Mouse (Mus musculus): ENCODE results near the gene Proser2. TPM values are rescaled to one million over a fixed set of nuclear protein-coding genes. Genes with fewer than 3 reads are reported as not detected.
"Not testable (repeated sequence)": the region's sequence is repeated elsewhere in the genome, so short reads cannot be mapped to it uniquely, and the experiment has no call there.

The Proser2 gene
- polyA plus RNA-seq, 1 experiment from 2014 or later: 4.5 TPM

GRCm38 (mm10) chr2:6097113-6097716 lies 32.8 kb downstream of the Proser2 start:
- no peak for ATAC-seq (ENCODE audit: low read depth)
- peaks cover 55% of the 10 kb centered on the region for H3K27me3 ChIP-seq
- H3K4me1 ChIP-seq (replicated peaks): peaks cover 9% of the 10 kb centered on the region; the same call in 1 of the 2 replicates
- no peaks in the 10 kb centered on the region for H3K9me3 ChIP-seq (replicated peaks)
- no peak overlapping the region for H3K4me3 ChIP-seq (replicated peaks)
- no peak overlapping the region for H3K4me2 ChIP-seq
- H3K9ac ChIP-seq: no peak overlapping the region
- no peak for DNase-seq
- no peaks in the 10 kb centered on the region for H3K36me3 ChIP-seq
- H3K27ac ChIP-seq: no peak overlapping the region
- WGBS (ENCODE audit: insufficient replicate concordance): 56% methylated on average over 7 of the region's 7 CpGs

GRCm38 (mm10) chr2:6089941-6090340 lies 40.1 kb downstream of the Proser2 start:
- not testable (repeated sequence) for DNase-seq; H3K4me2 ChIP-seq; H3K27ac ChIP-seq; H3K4me3 ChIP-seq (replicated peaks); H3K36me3 ChIP-seq; H3K27me3 ChIP-seq; H3K9me3 ChIP-seq (replicated peaks); H3K4me1 ChIP-seq (replicated peaks); H3K9ac ChIP-seq; ATAC-seq (ENCODE audit: low read depth)
- 65% methylated on average over 16 of the region's 16 CpGs for WGBS (ENCODE audit: insufficient replicate concordance)

DNA sequence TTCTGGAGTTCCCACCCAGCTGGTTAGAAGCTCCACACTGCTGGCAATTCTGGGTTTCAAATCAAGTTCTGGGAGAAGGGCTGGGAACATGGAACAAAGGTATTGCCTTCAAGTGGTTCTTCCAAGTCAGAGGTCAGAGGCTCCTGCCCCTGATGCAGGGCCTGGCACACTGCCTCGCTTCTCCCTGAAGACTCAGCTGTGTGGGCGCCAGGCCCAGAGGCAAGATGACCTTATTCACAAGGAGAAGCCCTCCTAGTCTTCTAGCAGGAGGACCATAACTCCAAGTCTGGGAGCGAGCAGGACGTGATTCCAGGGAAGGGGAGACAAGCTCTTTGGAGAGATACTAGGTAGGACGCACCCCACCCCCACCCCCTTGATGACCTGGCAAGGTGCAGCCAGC lies 42.9 kb downstream of the Proser2 start:
- no peaks in the 10 kb centered on the region for H3K36me3 ChIP-seq
- H3K4me1 ChIP-seq (replicated peaks): no peaks in the 10 kb centered on the region
- no peak overlapping the region for H3K9ac ChIP-seq
- H3K4me2 ChIP-seq: no peak overlapping the region
- 0 out of 2 replicates have a peak, but pooled peaks cover 2% of the 10 kb centered on the region for H3K27me3 ChIP-seq
- no peak overlapping the region for H3K4me3 ChIP-seq (replicated peaks)
- ATAC-seq (ENCODE audit: low read depth) (no peak), DNase-seq (no peak)
- H3K27ac ChIP-seq: no peak overlapping the region
- whole genome bisulfite sequencing (ENCODE audit: insufficient replicate concordance): 77% methylated on average over 5 of the region's 5 CpGs
- H3K9me3 ChIP-seq (replicated peaks): no peaks in the 10 kb centered on the region

DNA sequence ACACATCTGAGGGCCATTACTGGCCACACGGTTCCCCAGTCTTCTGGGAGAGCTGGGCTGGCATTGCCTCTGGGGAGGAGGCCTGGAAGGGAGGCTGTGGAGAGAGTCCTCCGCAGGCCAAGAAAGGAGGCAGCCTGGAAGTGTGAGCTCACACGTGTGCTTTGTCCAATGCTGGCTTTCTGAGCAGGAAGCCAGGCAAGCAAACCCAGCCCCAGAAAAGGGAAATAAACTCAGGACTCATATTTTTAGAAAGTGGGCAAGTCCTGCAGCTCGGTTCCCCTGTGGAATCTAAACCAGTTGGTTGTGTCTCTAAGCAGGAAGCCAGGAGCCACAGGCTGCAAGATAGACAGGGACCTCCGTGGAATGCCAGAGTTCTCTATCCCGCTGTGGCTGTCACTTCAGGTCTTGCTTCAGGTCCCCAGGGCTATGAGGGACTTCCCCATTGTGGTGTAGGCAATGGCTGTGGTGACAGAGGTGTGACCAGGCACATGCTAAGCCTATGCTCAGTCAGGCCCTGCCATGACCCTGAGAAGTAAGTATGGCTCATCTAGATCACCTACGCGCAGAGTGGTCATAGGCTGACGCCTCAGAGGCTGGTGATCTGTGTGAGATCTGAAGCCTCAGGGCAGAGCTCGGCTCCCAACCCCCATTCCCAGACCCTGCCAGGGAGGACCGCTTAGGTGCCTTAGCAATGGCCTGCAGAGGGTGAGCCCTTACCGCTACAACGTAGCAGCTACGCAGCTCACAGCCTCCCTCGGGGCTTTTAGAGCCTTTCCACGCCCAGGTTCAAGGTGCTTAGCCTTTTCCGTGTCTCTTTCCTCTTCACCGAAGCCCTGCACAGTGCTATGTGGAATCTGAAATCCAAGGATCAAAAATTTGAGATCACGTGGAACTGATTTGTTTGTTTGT lies 44.1 kb downstream of the Proser2 start:
- Histone ChIP-seq H3K9me3 (replicated peaks) (no peaks in the 10 kb centered on the region), H3K36me3 (no peaks in the 10 kb centered on the region), H3K9ac (no peak overlapping the region), H3K4me2 (no peak overlapping the region), H3K4me1 (replicated peaks) (no peaks in the 10 kb centered on the region), H3K27ac (no peak overlapping the region), H3K4me3 (replicated peaks) (no peak overlapping the region), H3K27me3 (0 out of 2 replicates have a peak, but pooled peaks cover 2% of the 10 kb centered on the region)
- WGBS (ENCODE audit: insufficient replicate concordance): 53% methylated on average over 19 of the region's 19 CpGs
- DNase-seq (no peak), ATAC-seq (ENCODE audit: low read depth) (peak; percentile 36; the same call in 1 of the 2 replicates)

- peaks cover 2% of the 10 kb centered on the region; the same call in 1 of the 2 replicates for H3K27me3 ChIP-seq
- H3K4me2 ChIP-seq: no peak overlapping the region
- 88% methylated on average over 1 of the region's 1 CpGs for WGBS (ENCODE audit: insufficient replicate concordance)
- no peak overlapping the region for H3K9ac ChIP-seq
- no peaks in the 10 kb centered on the region for H3K36me3 ChIP-seq
- ATAC-seq (ENCODE audit: low read depth) (no peak), DNase-seq (no peak)
- H3K4me3 ChIP-seq (replicated peaks): no peak overlapping the region
- no peak overlapping the region for H3K27ac ChIP-seq
- H3K4me1 ChIP-seq (replicated peaks): no peaks in the 10 kb centered on the region
- no peaks in the 10 kb centered on the region for H3K9me3 ChIP-seq (replicated peaks)
Measured at GRCm38 (mm10) chr2:6083696-6084095, 46.3 kb downstream of the Proser2 start.

- H3K9ac ChIP-seq: no peak overlapping the region
- 64% methylated on average over 6 of the region's 6 CpGs for WGBS (ENCODE audit: insufficient replicate concordance)
- no peaks in the 10 kb centered on the region for H3K4me1 ChIP-seq (replicated peaks)
- H3K27me3 ChIP-seq: peaks cover 2% of the 10 kb centered on the region; the same call in 1 of the 2 replicates
- H3K4me3 ChIP-seq (replicated peaks): no peak overlapping the region
- no peaks in the 10 kb centered on the region for H3K9me3 ChIP-seq (replicated peaks)
- no peak overlapping the region for H3K4me2 ChIP-seq
- H3K27ac ChIP-seq: no peak overlapping the region
- no peak for DNase-seq
- H3K36me3 ChIP-seq: no peaks in the 10 kb centered on the region
- no peak for ATAC-seq (ENCODE audit: low read depth)
Measured at GRCm38 (mm10) chr2:6082615-6083014, 47.4 kb downstream of the Proser2 start.

GRCm38 (mm10) chr2:6081108-6081507 lies 48.9 kb downstream of the Proser2 start:
- H3K4me3 ChIP-seq (replicated peaks): no peak overlapping the region
- no peaks in the 10 kb centered on the region for H3K9me3 ChIP-seq (replicated peaks)
- no peak for DNase-seq
- WGBS (ENCODE audit: insufficient replicate concordance): 55% methylated on average over 8 of the region's 8 CpGs
- H3K27me3 ChIP-seq: peaks cover 2% of the 10 kb centered on the region; the same call in 1 of the 2 replicates
- H3K36me3 ChIP-seq: no peaks in the 10 kb centered on the region
- H3K4me2 ChIP-seq: no peak overlapping the region
- no peak overlapping the region for H3K9ac ChIP-seq
- no peak for ATAC-seq (ENCODE audit: low read depth)
- no peaks in the 10 kb centered on the region for H3K4me1 ChIP-seq (replicated peaks)
- H3K27ac ChIP-seq: no peak overlapping the region

- ATAC-seq (ENCODE audit: low read depth) (no peak), DNase-seq (no peak)
- Histone ChIP-seq H3K9me3 (replicated peaks) (no peaks in the 10 kb centered on the region), H3K36me3 (no peaks in the 10 kb centered on the region), H3K4me1 (replicated peaks) (peaks cover 3% of the 10 kb centered on the region), H3K27ac (no peak overlapping the region), H3K27me3 (no peaks in the 10 kb centered on the region; the same call in 1 of the 2 replicates), H3K4me3 (replicated peaks) (no peak overlapping the region), H3K9ac (no peak overlapping the region), H3K4me2 (no peak overlapping the region)
- WGBS (ENCODE audit: insufficient replicate concordance): 58% methylated on average over 1 of the region's 1 CpGs
Measured at GRCm38 (mm10) chr2:6080037-6080436, 50.0 kb downstream of the Proser2 start.

GRCm38 (mm10) chr2:6075530-6075896 lies 54.5 kb downstream of the Proser2 start:
- no peaks in the 10 kb centered on the region for H3K36me3 ChIP-seq
- H3K4me2 ChIP-seq: no peak overlapping the region
- no peak overlapping the region for H3K9ac ChIP-seq
- H3K27ac ChIP-seq: no peak overlapping the region
- DNase-seq: no peak
- no peaks in the 10 kb centered on the region for H3K9me3 ChIP-seq (replicated peaks)
- no peak for ATAC-seq (ENCODE audit: low read depth)
- no peak overlapping the region for H3K4me3 ChIP-seq (replicated peaks)
- WGBS (ENCODE audit: insufficient replicate concordance): 38% methylated on average over 1 of the region's 1 CpGs
- peaks cover 29% of the 10 kb centered on the region for H3K4me1 ChIP-seq (replicated peaks)
- no peaks in the 10 kb centered on the region; the same call in 1 of the 2 replicates for H3K27me3 ChIP-seq

DNA sequence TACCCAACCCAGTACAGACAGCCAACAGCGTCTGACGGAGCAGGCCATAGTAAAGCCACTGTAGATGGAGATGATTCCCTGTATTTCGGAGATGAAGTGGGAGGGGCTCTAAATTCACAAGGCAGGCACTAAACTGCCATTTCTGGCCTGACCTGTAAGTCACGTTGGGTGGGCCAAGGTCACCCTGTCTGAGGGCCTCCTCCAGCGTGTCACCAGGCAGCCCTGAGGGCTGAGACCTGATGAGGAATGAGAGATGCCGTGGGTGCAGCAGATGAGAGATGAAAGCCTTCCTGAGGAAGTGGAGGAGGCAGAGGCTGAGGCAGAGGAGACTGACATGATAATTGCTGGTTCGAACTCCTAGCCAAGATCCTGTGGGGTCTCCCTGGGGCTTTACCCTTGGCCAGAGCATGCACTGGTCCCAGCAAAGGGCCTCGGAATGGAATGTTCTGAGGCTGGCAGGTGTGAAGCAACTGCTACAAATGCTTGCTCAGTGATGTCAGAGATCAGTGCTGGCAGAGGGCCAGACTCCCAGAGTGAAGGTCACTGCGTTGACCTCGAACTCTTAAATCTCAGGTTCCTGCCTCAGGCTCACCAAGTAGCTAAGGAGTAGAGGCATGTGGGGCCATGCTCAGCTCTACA lies 55.0 kb downstream of the Proser2 start:
- ATAC-seq (ENCODE audit: low read depth): no peak
- WGBS (ENCODE audit: insufficient replicate concordance): 57% methylated on average over 10 of the region's 10 CpGs

GRCm38 (mm10) chr2:6072685-6073260 lies 57.2 kb downstream of the Proser2 start:
- H3K9me3 ChIP-seq (replicated peaks): no peaks in the 10 kb centered on the region
- H3K27ac ChIP-seq: no peak overlapping the region
- H3K4me2 ChIP-seq: no peak overlapping the region
- 59% methylated on average over 7 of the region's 7 CpGs for WGBS (ENCODE audit: insufficient replicate concordance)
- H3K27me3 ChIP-seq: no peaks in the 10 kb centered on the region
- H3K9ac ChIP-seq: no peak overlapping the region
- H3K36me3 ChIP-seq: no peaks in the 10 kb centered on the region
- no peak overlapping the region for H3K4me3 ChIP-seq (replicated peaks)
- no peak for ATAC-seq (ENCODE audit: low read depth)
- DNase-seq: no peak
- H3K4me1 ChIP-seq (replicated peaks): peaks cover 29% of the 10 kb centered on the region

More for the DNA sequence above, 55.0 kb downstream of the Proser2 start:
- Histone ChIP-seq H3K9me3 (replicated peaks) (no peaks in the 10 kb centered on the region), H3K36me3 (no peaks in the 10 kb centered on the region), H3K4me1 (replicated peaks) (peaks cover 29% of the 10 kb centered on the region), H3K27ac (no peak overlapping the region), H3K4me3 (replicated peaks) (no peak overlapping the region), H3K9ac (no peak overlapping the region), H3K27me3 (no peaks in the 10 kb centered on the region; the same call in 1 of the 2 replicates), H3K4me2 (no peak overlapping the region)
- DNase-seq: no peak
